Mouse (Mus musculus): ENCODE measurements around the gene Wfs1. TPM values are rescaled to one million over a fixed set of nuclear protein-coding genes. Genes with fewer than 3 reads are reported as not detected.
A peak's percentile ranks its signal among the peaks of the same experiment; 100 is the strongest.
"Not testable (repeated sequence)": the region's sequence is repeated elsewhere in the genome, so short reads cannot be mapped to it uniquely, and the experiment has no call there.

Wfs1 gene
- polyA plus RNA-seq, 1 experiment from 2014 or later = 6.5 TPM

DNA sequence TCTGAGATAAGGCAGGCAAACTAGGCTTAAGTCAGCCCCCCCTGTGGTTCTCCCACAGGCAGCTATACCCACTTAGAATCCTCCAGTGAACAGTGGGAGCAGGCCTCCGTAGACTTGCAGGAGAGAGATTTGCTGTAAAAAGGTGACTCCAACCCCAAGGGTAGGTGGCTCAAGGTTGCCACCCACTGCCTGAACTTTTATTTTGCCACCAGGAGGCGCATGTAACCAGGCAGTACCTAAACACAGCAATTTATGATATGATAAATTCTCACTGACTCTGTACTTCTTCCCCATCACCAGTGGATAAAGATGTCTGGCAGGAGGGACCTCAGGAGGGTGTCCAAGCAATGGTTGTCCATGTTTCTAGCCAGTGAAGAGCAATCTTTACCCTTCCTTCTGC is 38.1 kb downstream of the Wfs1 start:
- DNase-seq (ENCODE audit: low spot score) (no peak), ATAC-seq (no peak)
- WGBS = 39% methylated on average over 2 of the region's 2 CpGs
- H3K9ac ChIP-seq (replicated peaks; ENCODE audit: low read depth) = no peak overlapping the region
- H3K9me3 ChIP-seq (ENCODE audit: low read length) = no peaks in the 10 kb centered on the region
- H3K4me3 ChIP-seq (ENCODE audit: low read depth, low read length) = no peak overlapping the region
- no peak overlapping the region for H3K4me2 ChIP-seq (replicated peaks; ENCODE audit: low read depth, low read length)
- no peaks in the 10 kb centered on the region for H3K4me1 ChIP-seq (ENCODE audit: insufficient read depth, low read depth, low read length)
- no peaks in the 10 kb centered on the region for H3K36me3 ChIP-seq (ENCODE audit: insufficient read depth, low read length)
- H3K27me3 ChIP-seq (replicated peaks; ENCODE audit: insufficient read depth, low read length) = no peaks in the 10 kb centered on the region
- TF ChIP-seq EP300 (IDR thresholded peaks at IDR 0.05) (no peak), CTCF (IDR thresholded peaks at IDR 0.05) (peak; percentile 54)
- H3K27ac ChIP-seq (ENCODE audit: low read length) = no peak overlapping the region

DNA sequence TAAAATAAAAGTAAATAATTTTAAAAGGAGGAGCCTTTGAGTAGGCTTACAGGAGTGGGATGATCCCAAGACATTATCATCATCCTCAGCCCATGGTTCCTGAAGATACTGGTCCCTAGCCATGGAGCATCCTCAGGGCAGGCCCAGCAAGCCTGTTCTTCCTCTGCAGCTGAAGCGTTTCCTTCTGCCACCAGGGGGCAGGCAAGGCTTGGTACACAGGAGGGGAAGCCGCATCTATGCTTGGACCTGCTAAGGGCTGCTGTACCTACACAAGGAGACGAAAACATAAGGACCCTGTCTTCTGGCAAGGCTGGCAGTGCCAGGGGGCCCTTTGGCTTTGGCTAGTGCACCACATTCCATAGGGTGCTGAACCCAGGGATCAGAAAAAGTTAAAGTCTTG is 40.2 kb downstream of the Wfs1 start:
- no peak overlapping the region for H3K4me2 ChIP-seq (replicated peaks; ENCODE audit: low read depth, low read length)
- 12% methylated on average over 3 of the region's 3 CpGs for WGBS
- peak; percentile 68 for DNase-seq (ENCODE audit: low spot score)
- TF ChIP-seq EP300 (IDR thresholded peaks at IDR 0.05) (no peak), CTCF (IDR thresholded peaks at IDR 0.05) (peak; percentile 93)
- no peak overlapping the region for H3K4me3 ChIP-seq (ENCODE audit: low read depth, low read length)
- no peaks in the 10 kb centered on the region for H3K9me3 ChIP-seq (ENCODE audit: low read length)
- H3K4me1 ChIP-seq (ENCODE audit: insufficient read depth, low read depth, low read length) = no peaks in the 10 kb centered on the region
- H3K27me3 ChIP-seq (replicated peaks; ENCODE audit: insufficient read depth, low read length) = no peaks in the 10 kb centered on the region
- H3K9ac ChIP-seq (replicated peaks; ENCODE audit: low read depth) = no peak overlapping the region
- H3K27ac ChIP-seq (ENCODE audit: low read length) = no peak overlapping the region
- ATAC-seq = peak; percentile 46; the same call in 1 of the 2 replicates
- H3K36me3 ChIP-seq (ENCODE audit: insufficient read depth, low read length) = no peaks in the 10 kb centered on the region

DNA sequence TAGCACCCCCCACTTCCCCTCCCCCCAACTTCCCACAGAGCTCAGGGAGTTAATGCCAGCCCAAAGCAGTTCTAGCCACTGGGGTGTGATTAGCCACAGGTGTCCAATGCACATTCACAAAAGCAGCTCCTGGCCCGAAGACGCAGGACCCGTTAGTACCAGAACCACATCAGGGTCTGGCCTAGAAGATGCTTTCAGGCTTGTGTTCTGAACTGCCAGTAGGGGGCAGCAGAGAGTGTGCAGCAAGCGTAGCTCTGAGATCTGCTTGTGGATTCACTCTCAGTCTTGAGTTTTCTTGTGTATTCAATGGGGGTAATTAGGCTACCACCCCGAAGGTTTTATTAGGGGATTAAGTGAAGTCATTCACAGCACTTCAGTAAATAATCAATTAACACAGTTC is 42.6 kb downstream of the Wfs1 start:
- Histone ChIP-seq H3K36me3 (ENCODE audit: insufficient read depth, low read length) (no peaks in the 10 kb centered on the region), H3K9ac (replicated peaks; ENCODE audit: low read depth) (no peak overlapping the region), H3K4me2 (replicated peaks; ENCODE audit: low read depth, low read length) (no peak overlapping the region), H3K4me3 (ENCODE audit: low read depth, low read length) (no peak overlapping the region), H3K27me3 (replicated peaks; ENCODE audit: insufficient read depth, low read length) (no peaks in the 10 kb centered on the region), H3K9me3 (ENCODE audit: low read length) (no peaks in the 10 kb centered on the region), H3K27ac (ENCODE audit: low read length) (no peak overlapping the region), H3K4me1 (ENCODE audit: insufficient read depth, low read depth, low read length) (no peaks in the 10 kb centered on the region)
- 6% methylated on average over 5 of the region's 5 CpGs for WGBS
- TF ChIP-seq EP300 (IDR thresholded peaks at IDR 0.05) = no peak
- peak; percentile 92 for TF ChIP-seq CTCF (IDR thresholded peaks at IDR 0.05)
- DNase-seq (ENCODE audit: low spot score) = peak; percentile 67
- no peak for ATAC-seq

DNA sequence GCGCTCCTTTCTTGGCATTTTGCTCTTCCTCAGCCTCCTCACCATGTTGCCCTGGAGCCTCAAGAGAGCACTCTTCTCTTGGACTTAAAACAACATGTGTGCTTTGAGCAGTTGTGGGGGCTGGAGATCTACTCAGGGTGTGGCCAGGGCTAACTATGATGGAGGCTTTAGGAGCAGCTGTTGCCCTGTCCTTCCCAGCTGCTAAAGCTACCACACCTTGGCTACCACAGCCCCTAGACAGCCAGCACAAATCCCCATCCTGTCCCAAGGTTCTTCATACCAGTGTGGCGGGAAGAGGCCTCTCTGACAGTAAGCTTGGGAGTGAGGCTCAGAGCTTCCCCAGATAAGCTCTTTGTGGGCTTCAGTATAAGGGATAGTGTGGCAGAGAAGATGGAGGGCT is 43.3 kb downstream of the Wfs1 start:
- DNase-seq (ENCODE audit: low spot score) (no peak), ATAC-seq (no peak)
- no peak for TF ChIP-seq CTCF (IDR thresholded peaks at IDR 0.05)
- TF ChIP-seq EP300 (IDR thresholded peaks at IDR 0.05) = no peak
- no peaks in the 10 kb centered on the region for H3K36me3 ChIP-seq (ENCODE audit: insufficient read depth, low read length)
- H3K27me3 ChIP-seq (replicated peaks; ENCODE audit: insufficient read depth, low read length) = no peaks in the 10 kb centered on the region
- H3K9ac ChIP-seq (replicated peaks; ENCODE audit: low read depth) = no peak overlapping the region
- H3K4me2 ChIP-seq (replicated peaks; ENCODE audit: low read depth, low read length) = no peak overlapping the region
- WGBS = 63% methylated on average over 2 of the region's 2 CpGs
- H3K9me3 ChIP-seq (ENCODE audit: low read length) = no peaks in the 10 kb centered on the region
- H3K27ac ChIP-seq (ENCODE audit: low read length) = no peak overlapping the region
- no peaks in the 10 kb centered on the region for H3K4me1 ChIP-seq (ENCODE audit: insufficient read depth, low read depth, low read length)
- H3K4me3 ChIP-seq (ENCODE audit: low read depth, low read length) = no peak overlapping the region

DNA sequence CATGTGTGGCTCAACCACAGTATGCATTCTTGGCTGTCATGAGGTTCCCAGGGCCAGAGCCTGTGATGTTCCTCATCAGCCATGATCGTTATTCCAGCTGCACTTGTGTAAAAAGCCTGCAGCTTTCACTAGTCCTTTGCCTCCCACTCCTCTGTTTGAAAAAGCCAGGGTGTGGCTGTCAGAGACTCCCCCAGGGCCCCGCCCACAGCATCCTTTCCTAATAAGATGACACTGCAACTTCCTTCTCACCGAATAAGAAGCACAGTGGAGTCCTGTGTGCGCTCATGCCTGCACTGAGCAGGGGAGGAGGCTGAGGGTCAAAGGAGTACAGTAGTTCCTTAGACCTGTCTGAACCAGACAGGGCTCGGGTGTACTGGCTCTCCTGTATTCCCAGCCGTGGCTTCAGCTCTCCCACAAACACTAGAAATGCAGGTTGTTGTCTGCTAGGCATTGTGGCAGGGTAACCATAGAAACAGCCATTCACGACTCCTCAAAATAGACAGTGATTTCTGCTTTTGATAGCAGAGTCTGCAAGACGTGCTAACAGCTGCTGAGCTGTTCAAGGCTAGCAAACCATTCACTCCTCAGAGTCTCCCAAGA is 43.8 kb downstream of the Wfs1 start:
- 45% methylated on average over 8 of the region's 8 CpGs for WGBS
- Histone ChIP-seq H3K4me3 (ENCODE audit: low read depth, low read length) (no peak overlapping the region), H3K9ac (replicated peaks; ENCODE audit: low read depth) (no peak overlapping the region), H3K4me2 (replicated peaks; ENCODE audit: low read depth, low read length) (no peak overlapping the region), H3K9me3 (ENCODE audit: low read length) (no peaks in the 10 kb centered on the region), H3K27ac (ENCODE audit: low read length) (no peak overlapping the region), H3K27me3 (replicated peaks; ENCODE audit: insufficient read depth, low read length) (no peaks in the 10 kb centered on the region), H3K4me1 (ENCODE audit: insufficient read depth, low read depth, low read length) (no peaks in the 10 kb centered on the region), H3K36me3 (ENCODE audit: insufficient read depth, low read length) (no peaks in the 10 kb centered on the region)
- no peak for DNase-seq (ENCODE audit: low spot score)
- TF ChIP-seq CTCF (IDR thresholded peaks at IDR 0.05) (no peak), EP300 (IDR thresholded peaks at IDR 0.05) (no peak)
- no peak for ATAC-seq

DNA sequence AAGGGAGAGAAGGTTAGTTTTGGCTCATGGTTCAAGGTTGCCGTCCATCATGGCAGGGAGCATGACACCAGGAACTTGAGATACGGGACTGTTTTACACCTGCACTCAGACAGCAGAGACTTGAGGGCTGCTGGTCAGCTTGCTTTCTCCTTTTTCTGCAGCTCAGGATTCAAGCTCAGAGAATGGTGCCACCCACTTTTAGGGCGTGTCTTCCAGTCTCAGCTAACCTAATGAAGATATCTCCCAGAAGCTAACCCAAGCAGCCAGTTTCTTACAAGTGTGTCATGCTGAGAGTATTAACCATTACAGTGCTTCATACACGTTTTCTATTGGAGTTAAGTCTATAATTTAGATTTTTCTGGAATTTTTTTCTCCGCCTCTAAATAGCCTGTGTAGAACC is 44.5 kb downstream of the Wfs1 start:
- TF ChIP-seq CTCF (IDR thresholded peaks at IDR 0.05) (no peak), EP300 (IDR thresholded peaks at IDR 0.05) (no peak)
- Histone ChIP-seq H3K4me1 (ENCODE audit: insufficient read depth, low read depth, low read length) (no peaks in the 10 kb centered on the region), H3K27ac (ENCODE audit: low read length) (no peak overlapping the region), H3K4me3 (ENCODE audit: low read depth, low read length) (no peak overlapping the region), H3K4me2 (replicated peaks; ENCODE audit: low read depth, low read length) (no peak overlapping the region), H3K36me3 (ENCODE audit: insufficient read depth, low read length) (no peaks in the 10 kb centered on the region), H3K9me3 (ENCODE audit: low read length) (no peaks in the 10 kb centered on the region), H3K27me3 (replicated peaks; ENCODE audit: insufficient read depth, low read length) (no peaks in the 10 kb centered on the region), H3K9ac (replicated peaks; ENCODE audit: low read depth) (no peak overlapping the region)
- no peak for ATAC-seq
- 48% methylated on average over 5 of the region's 5 CpGs for WGBS
- no peak for DNase-seq (ENCODE audit: low spot score)

DNA sequence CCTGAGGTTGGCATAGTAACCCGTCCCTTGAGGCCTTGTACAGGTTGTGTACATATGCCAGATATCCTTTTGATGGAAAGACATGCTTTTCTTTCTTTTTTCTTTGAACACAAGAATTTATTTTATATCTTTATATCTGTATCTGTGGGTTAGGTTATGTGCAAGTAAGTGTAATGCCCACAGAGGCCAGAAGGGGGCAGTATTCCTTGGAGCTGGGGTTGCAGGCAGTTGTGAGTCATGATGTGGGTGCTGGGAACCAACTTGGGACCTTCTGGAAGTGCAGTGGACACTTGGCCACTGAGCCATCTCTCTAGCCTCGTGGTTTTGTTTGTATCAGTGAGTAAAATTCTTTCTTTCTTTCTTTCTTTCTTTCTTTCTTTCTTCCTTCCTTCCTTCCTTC is 46.6 kb downstream of the Wfs1 start:
- H3K4me1 ChIP-seq (ENCODE audit: insufficient read depth, low read depth, low read length) = no peaks in the 10 kb centered on the region
- TF ChIP-seq EP300 (IDR thresholded peaks at IDR 0.05) = no peak
- TF ChIP-seq CTCF (IDR thresholded peaks at IDR 0.05) = no peak
- no peaks in the 10 kb centered on the region for H3K27me3 ChIP-seq (replicated peaks; ENCODE audit: insufficient read depth, low read length)
- no peak overlapping the region for H3K27ac ChIP-seq (ENCODE audit: low read length)
- DNase-seq (ENCODE audit: low spot score) (no peak), ATAC-seq (no peak)
- 87% methylated on average over 2 of the region's 2 CpGs for WGBS
- H3K9ac ChIP-seq (replicated peaks; ENCODE audit: low read depth) = no peak overlapping the region
- no peaks in the 10 kb centered on the region for H3K9me3 ChIP-seq (ENCODE audit: low read length)
- H3K36me3 ChIP-seq (ENCODE audit: insufficient read depth, low read length) = no peaks in the 10 kb centered on the region
- H3K4me3 ChIP-seq (ENCODE audit: low read depth, low read length) = no peak overlapping the region
- H3K4me2 ChIP-seq (replicated peaks; ENCODE audit: low read depth, low read length) = no peak overlapping the region

DNA sequence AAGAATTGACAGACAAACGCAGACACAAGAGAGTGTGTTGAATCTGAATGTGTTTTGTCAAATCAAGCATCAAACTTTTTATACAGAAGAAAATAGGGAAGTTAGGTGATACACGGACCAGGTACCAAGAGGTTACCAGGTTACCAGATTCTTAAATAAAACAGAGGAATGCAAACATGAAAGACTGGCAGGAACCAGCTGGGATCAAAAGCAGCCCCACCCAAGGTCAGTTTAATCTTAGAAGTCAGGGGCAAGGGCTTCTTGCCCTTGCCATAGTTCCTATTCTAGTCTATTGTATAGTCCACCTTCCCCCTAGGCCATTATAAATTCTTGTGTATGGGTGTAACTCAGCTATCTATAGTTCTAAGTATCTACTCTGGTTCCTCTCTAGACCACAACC is 50.0 kb downstream of the Wfs1 start:
- not testable (repeated sequence) for H3K4me2 ChIP-seq (replicated peaks; ENCODE audit: low read depth, low read length); H3K27me3 ChIP-seq (replicated peaks; ENCODE audit: insufficient read depth, low read length); DNase-seq (ENCODE audit: low spot score); H3K4me3 ChIP-seq (ENCODE audit: low read depth, low read length); H3K9ac ChIP-seq (replicated peaks; ENCODE audit: low read depth); H3K4me1 ChIP-seq (ENCODE audit: insufficient read depth, low read depth, low read length); H3K36me3 ChIP-seq (ENCODE audit: insufficient read depth, low read length); H3K9me3 ChIP-seq (ENCODE audit: low read length); ATAC-seq; H3K27ac ChIP-seq (ENCODE audit: low read length)
- 45% methylated on average over 2 of the region's 2 CpGs for WGBS
